Mouse (Mus musculus): ENCODE data around the gene Mrpl47.
"Not testable (repeated sequence)": the region's sequence is repeated elsewhere in the genome, so short reads cannot be mapped to it uniquely, and the experiment has no call there.

The Mrpl47 gene

DNA sequence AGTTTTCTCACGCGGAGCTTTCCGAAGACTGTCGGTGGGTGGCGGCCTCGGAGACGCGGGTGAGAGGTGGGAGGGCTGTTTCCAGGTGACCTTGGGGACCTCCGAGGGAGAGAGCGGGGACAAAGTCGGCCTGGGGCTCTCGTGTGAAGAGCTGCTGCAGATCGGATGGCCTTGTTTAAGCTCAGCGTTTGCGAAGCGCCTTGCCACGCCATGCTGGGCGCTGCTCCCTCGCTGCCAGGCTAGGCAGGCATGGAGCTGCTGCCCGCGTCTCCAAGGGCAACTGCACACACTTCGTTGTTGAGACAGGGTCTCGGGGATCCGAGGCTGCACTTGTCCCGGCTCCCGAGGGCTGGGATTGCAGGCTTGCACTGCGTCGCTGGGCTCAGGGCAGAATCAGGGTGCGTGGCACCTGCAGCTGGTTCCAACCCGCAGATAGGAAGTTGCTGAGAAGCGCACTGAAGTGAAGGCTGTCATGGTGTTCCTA, at the start of gene Mrpl47:
Mrpl47 (minus strand) TSS at position 434 of the 484 bp plus-strand sequence.
- no peak for DNase-seq (ENCODE audit: low spot score in 2 of 2)

- DNase-seq (ENCODE audit: low spot score in 2 of 2) = no peak
These were observed 33.4 kb upstream of the Mrpl47 start for GRCm38 (mm10) chr3:32770781-32771180.

- no peak for DNase-seq (ENCODE audit: low spot score in 2 of 2)
These were observed 26.5 kb upstream of the Mrpl47 start for GRCm38 (mm10) chr3:32763902-32764301.

DNA sequence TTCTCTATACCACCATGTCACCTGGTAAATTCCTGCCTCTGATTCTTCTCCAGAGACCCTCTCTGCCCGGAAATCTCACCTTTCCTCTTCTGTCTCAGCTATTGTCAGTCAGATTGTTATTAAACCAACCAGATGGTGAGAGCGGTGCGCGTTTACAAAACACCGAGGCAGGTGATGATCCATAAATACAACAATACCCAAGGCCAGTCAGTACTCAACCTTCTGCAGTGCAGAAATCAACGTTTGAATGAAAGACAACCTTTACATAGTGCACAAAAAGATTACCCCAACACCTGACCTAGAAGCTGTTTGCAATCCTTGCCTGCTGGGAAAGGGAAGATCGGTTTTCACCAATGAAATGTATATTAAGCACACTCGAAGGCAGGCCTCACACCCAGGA, 25.6 kb upstream of the Mrpl47 start:
- DNase-seq (ENCODE audit: low spot score in 2 of 2) = no peak

DNA sequence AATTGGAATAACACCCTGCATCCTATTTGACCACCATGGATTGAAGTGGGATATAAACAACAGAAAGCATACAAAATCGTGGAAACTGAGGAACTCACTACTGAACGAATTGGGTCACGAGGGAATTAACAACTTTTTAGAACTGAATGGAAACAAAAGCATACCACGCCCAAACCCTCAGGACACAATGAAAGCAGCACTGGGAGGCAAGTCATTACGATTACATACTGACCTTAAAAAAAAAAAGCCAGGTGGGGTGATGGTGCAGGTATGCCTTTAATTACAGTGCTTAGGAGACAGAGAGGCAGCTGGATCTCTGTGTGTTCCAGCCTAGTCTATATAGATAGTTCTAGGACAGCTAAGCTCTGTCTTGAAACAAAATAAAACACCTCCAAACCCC, 21.8 kb upstream of the Mrpl47 start:
- no peak for DNase-seq (ENCODE audit: low spot score in 2 of 2)

- DNase-seq (ENCODE audit: low spot score in 2 of 2) = no peak
These were observed 17.0 kb upstream of the Mrpl47 start for GRCm38 (mm10) chr3:32754384-32754915.

DNA sequence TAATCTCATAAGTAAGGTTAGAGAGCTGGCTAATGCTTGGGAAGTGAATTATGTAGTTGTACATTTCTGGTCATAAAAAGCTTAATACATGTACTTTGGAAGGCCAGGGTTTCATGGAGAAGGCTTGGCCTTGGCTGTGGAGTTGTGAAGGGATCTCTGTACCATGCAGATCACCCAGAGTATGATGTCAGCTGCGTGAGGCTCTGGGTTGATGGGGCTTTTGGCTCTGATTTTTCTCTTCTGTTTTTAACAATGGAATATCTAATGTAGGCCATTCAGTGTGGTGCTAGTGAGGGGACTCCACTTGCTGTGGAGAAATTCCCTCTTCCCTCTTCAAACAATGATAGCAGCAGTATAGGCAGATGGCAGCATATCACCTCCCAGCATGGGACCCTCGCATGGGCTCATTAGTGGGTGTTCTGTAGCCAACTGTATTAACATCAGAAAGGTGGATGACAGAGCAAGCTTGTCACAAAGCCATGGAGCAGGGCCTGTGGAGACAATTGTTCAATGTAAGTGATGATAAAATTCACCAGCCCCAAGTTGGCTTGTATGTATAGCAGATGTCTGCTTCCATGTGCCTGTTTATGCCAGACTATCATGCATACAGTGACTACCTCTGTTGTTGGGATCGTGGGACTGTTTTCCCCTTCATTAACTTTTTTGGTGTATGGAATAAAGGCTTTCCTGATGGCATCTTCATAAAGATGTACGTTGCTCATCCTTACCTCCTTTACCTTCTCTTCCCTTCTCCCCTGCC, 12.6 kb upstream of the Mrpl47 start:
- no peak for DNase-seq (ENCODE audit: low spot score in 2 of 2)

GRCm38 (mm10) chr3:32748384-32748783, 11.0 kb upstream of the Mrpl47 start:
- no peak for DNase-seq (ENCODE audit: low spot score in 2 of 2)

- not testable (repeated sequence) for DNase-seq (ENCODE audit: low spot score in 2 of 2)
These were observed 8.0 kb upstream of the Mrpl47 start for GRCm38 (mm10) chr3:32745426-32745825.

DNA sequence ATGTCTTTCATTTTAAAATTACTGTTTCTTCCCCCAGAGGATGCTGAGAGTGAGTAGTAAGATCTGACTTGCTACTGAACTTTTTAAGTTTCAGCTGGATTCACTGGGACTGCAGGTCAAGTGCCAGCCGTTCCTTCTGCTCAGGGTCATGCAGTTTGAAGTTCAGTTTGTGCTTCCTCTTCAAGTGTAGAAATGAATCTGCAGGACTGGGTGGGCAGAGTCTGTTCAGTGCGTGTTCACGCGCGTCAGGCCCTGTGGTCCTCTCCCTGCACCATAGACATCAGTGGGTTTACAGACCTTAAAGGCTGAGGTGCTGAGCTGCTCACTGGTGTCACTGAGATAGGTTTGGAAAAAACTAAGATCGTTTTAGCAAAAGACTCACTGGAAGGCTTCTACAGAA, 7.6 kb upstream of the Mrpl47 start:
- DNase-seq (ENCODE audit: low spot score in 2 of 2) = no peak

DNA sequence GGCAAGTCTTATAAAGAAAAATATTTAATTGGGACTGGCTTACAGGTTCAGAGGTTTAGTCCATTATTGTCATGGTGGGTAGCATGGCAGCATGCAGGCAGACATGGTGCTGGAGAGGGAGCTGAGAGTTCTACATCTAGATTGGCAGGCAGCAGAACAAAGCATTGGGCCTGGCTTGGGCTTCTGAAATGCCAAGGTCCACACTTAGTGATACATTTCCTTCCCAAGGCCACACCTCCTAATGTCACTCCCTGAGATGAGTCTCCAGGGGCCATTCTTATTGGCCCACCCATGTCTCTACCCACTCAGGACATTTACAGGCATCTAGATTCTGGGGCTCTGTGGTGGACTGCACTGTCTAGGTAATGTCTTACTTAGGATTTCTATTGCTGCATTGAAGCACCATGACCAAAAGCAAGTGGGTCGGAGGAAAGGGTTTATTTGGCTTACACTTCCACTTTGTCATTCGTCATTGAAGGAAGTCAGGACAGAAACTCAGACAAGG, 4.9 kb upstream of the Mrpl47 start:
- DNase-seq (ENCODE audit: low spot score in 2 of 2) = no peak

DNA sequence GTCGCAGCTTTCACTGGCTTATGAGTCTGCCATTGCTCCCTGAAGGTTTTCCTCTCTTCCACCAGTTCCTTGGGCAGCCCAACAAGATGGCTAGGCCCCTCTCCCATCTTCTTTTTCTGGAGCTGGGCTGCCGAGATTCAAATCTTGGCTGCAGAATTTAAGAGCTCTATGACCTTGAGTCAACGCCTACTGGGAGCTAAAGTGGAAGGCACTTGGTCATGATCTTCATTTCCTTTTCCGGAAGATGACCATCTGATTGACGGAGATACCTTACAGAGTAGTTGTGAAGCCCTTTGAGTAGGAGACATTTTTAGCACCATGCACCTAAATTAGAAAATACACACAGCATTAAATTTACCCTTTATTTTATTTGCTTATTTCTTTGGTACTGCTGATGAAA, 1.1 kb upstream of the Mrpl47 start:
- DNase-seq (ENCODE audit: low spot score in 2 of 2) = no peak

DNA sequence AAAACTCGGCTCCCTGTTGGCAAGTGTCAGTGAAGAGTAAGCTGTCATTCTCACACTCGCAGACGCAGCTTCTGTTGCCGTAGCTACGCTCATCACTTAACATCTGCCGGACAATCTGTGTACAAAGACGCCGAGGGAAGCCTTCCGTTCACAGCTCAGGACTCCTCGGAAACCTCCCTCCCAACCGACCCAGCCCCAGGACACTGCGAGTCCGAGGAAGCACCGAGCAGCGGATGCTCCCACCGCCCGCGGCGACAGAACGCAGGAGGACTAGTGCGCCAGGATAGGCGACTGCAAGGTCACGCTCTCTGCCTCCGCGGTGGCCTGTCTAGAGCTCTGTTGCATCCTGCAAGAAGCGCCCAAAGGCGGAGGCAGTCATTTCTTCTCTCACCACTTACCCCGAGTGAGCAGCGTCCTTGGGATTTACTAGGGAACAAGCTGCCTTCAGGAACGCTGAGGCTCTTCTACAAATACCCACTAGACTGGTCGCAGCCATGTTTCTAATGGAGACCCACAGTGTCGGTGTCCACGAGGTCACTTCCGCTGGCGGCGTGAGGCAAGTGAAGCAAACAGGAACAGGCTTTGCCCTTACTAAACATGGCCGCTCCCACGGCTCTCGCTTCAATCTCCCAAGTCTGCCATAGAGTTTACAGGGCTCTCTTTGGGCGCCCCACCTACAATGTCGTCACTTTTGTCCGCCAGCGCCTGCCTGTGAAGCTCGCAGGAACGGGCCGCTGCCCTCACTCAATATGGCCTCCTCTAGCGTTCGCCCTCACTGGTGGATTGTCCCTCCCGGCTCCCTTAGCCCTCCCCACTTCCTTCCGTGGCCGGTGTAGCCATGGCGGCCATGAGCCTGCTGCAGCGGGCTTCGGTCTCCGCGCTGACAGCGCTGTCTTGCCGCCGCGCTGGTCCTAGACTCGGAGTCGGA, 897 bp downstream of the Mrpl47 start, which contains the start of gene Ndufb5:
Ndufb5 (plus strand) TSS at position 747 of the 928 bp plus-strand sequence.
- DNase-seq (ENCODE audit: low spot score in 2 of 2) = peak; percentile 91 to 94

DNA sequence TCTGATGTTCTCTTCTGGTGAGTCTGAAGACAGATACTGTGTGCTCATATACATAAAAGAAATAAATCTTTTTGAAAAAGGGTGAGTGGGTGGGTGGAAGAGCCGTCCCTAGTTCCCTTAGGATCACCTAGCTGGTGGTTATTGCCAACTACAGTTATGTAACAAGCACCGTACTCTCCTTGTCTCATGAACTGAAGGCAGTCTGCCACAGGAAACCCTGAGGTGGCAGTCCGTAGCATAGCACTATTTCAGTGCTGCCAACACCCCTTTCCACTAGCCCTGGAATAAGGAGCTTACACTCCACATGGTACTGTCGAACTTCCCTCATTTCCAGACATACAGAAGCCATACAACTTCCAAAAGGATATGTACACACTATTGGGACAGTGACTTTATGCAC, 9.5 kb downstream of the Mrpl47 start:
- DNase-seq (ENCODE audit: low spot score in 2 of 2) = no peak

GRCm38 (mm10) chr3:32725951-32726350, 11.5 kb downstream of the Mrpl47 start:
- DNase-seq (ENCODE audit: low spot score in 2 of 2) = no peak

DNA sequence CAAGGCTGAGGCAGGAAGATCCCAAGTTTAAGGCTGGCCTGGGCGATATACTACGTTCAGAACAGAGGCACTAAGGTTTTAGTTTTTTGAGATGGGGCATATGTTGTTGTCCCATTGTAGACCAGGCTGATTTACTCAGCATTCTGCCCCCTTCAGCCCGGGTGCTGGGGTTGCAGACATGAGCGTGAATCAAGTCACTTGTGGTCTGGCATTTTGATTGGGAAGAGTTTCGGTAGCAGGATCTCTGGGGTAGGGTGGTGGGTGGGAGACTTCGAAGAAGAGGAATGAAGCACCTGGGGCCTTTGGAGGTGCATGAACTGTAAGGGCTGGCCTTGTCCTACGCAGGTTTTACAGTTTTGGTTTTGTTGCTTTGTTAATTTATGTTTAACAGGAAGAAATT, 13.2 kb downstream of the Mrpl47 start:
- no peak for DNase-seq (ENCODE audit: low spot score in 2 of 2)

GRCm38 (mm10) chr3:32718271-32718670, 19.1 kb downstream of the Mrpl47 start:
- DNase-seq (ENCODE audit: low spot score in 2 of 2) = no peak

DNA sequence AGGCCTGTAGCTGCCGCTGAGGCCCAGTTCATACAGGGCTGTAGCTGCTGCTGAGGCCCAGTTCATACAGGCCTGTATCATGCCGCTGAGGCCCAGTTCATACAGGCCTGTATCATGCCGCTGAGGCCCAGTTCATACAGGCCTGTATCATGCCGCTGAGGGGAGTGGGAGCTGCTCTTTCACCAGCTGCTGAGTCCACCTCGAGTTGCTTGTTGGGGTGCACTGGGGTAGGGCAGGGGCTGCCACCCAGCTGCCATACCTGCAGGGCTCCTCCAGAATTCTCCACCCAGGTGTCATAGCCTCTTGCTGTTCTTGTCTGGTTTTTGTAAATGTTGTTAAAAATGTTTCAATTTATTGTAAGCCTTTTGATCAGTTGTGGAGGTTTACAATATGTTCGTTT, 20.0 kb downstream of the Mrpl47 start:
- not testable (repeated sequence) for DNase-seq (ENCODE audit: low spot score in 2 of 2)

GRCm38 (mm10) chr3:32713711-32714110, 23.7 kb downstream of the Mrpl47 start:
- no peak for DNase-seq (ENCODE audit: low spot score in 2 of 2)

DNA sequence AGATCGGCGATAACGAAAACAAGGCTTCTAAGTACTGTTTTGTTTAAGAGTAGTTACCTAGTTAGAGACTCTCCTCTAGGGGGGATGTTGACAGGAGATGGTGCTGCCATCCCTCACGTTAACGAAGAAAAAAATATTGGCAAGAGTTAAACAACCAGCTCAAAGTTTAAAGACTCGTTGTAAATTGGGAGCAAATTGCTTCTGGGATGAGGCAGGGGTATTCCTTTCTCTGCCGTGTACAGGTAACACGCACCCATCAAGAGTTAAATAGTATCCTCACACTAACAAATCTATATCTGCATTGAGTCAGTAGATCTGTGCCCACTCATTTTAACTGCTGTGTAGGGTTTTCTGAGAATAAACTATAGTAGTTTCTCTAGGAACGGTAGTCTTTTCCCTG, 28.0 kb downstream of the Mrpl47 start:
- DNase-seq (ENCODE audit: low spot score in 2 of 2) = no peak

DNA sequence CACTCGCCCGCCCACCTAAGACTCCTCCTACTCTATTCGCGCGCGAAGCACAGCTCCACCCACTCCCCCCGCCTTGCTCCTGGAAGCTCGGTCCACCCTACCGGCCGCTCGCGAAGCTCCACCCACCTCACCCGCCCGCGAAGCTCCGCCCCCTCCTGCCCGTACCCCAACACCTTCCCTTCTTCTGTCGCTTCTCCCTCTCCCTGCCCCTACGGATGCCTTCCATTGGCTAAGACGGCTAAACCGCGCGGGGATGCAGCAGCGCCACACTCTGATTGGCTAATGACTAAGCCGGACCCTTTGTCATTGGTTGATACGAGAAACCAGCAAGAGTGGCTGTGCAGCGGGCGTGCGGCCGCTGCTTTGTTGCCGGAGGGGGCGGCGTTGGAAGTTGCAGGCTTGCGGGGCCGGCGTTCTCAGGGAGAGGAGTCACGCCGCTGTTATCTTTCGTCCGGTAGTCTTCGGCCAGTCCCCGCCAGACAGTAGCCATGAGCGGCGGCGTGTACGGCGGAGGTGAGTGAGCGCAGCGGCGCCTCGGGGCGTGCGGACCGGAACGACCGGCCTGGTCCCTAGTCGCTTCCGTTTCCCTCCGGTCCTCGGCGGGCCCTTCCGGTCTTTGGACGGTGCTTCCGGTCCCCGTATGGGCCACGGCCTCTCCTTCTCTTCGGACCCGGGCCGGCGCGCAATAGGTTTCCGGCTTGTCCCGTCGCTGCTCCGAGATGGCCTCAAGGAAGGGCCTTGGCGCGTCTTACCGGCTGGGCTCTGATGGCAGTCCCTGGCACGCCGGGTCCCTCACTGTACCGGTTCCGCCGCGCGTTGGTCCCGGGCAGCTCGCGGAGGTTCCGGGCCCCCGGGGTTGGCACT, 28.8 kb downstream of the Mrpl47 start:
- DNase-seq (ENCODE audit: low spot score in 2 of 2) = peak; percentile 98 to 99
